Mouse (Mus musculus): ENCODE measurements at regions not wholly inside any gene's neighbourhood (a gene's known extent, or its start where the extent isn't known, plus 50 kb on each side); places are given as distances from the start of the nearest gene placed in this dataset.

- DNase-seq: peak in 1 of 2 experiments; percentile 8
Observed at GRCm38 (mm10) chr3:20590143-20590542, 223.2 kb upstream of the Agtr1b start.

- no peak for DNase-seq
Observed at GRCm38 (mm10) chr3:20551563-20551962, 184.6 kb upstream of the Agtr1b start.

GRCm38 (mm10) chr3:20543991-20544390, 177.0 kb upstream of the Agtr1b start:
- DNase-seq: no peak

- no peak for DNase-seq
Observed at GRCm38 (mm10) chr3:20538492-20539004, 171.6 kb upstream of the Agtr1b start.

GRCm38 (mm10) chr3:20520738-20521137, 153.8 kb upstream of the Agtr1b start:
- DNase-seq: no peak

- DNase-seq: peak; percentile 66 to 67
Observed at GRCm38 (mm10) chr3:20509192-20509591, 142.2 kb upstream of the Agtr1b start.

GRCm38 (mm10) chr3:20505546-20505945, 138.6 kb upstream of the Agtr1b start:
- no peak for DNase-seq

Measured in layer of hippocampus, postnatal 36 days (tissue).